Mouse (Mus musculus): ENCODE measurements at regions not wholly inside any gene's neighbourhood (a gene's known extent, or its start where the extent isn't known, plus 50 kb on each side); places are given as distances from the start of the nearest gene placed in this dataset.

- Histone ChIP-seq H3K27ac (ENCODE audit: insufficient read depth, low read depth, low read length) (no peak overlapping the region), H3K4me3 (ENCODE audit: insufficient read depth, low read depth, low read length) (no peak overlapping the region), H3K4me1 (ENCODE audit: control insufficient read depth, insufficient read depth, low read length) (no peaks in the 10 kb centered on the region)
- no peak for TF ChIP-seq POLR2A (IDR thresholded peaks at IDR 0.05; ENCODE audit: insufficient read depth, low read depth, low read length)
- no peak for TF ChIP-seq CTCF (IDR thresholded peaks at IDR 0.05; ENCODE audit: insufficient read depth, low read depth, low read length)
- 81% methylated on average over 5 of the region's 5 CpGs for WGBS
These were observed 71.9 kb upstream of the Slc2a1 start for GRCm38 (mm10) chr4:119036582-119036981.

DNA sequence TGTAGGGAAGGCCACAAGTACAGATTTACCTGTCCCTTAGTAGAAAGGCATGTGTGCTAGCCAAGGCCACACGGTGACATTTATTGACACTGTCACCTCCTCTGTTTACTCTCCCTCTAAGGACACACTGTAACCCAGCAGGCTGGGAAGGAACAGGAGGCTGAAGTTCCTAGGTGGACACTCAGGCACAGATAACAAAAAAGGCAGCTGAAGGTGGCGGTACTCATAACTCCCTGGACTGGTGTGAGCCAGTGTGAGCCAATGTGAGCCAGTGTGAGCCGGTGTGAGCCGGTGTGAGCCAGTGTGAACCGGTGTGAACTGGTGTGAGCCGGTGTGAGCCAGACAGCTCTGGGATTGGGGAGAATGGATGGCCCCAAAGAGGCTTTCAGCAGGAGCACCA, 68.5 kb upstream of the Slc2a1 start:
- Histone ChIP-seq H3K27ac (ENCODE audit: insufficient read depth, low read depth, low read length) (no peak overlapping the region), H3K4me1 (ENCODE audit: control insufficient read depth, insufficient read depth, low read length) (no peaks in the 10 kb centered on the region), H3K4me3 (ENCODE audit: insufficient read depth, low read depth, low read length) (no peak overlapping the region)
- TF ChIP-seq POLR2A (IDR thresholded peaks at IDR 0.05; ENCODE audit: insufficient read depth, low read depth, low read length), result no peak
- TF ChIP-seq CTCF (IDR thresholded peaks at IDR 0.05; ENCODE audit: insufficient read depth, low read depth, low read length), result no peak
- 92% methylated on average over 6 of the region's 6 CpGs for WGBS

- Histone ChIP-seq H3K4me1 (ENCODE audit: control insufficient read depth, insufficient read depth, low read length) (no peaks in the 10 kb centered on the region), H3K27ac (ENCODE audit: insufficient read depth, low read depth, low read length) (no peak overlapping the region), H3K4me3 (ENCODE audit: insufficient read depth, low read depth, low read length) (no peak overlapping the region)
- 57% methylated on average over 6 of the region's 6 CpGs for WGBS
- TF ChIP-seq POLR2A (IDR thresholded peaks at IDR 0.05; ENCODE audit: insufficient read depth, low read depth, low read length) (no peak), CTCF (IDR thresholded peaks at IDR 0.05; ENCODE audit: insufficient read depth, low read depth, low read length) (no peak)
These were observed 66.9 kb upstream of the Slc2a1 start for GRCm38 (mm10) chr4:119041616-119042015.

DNA sequence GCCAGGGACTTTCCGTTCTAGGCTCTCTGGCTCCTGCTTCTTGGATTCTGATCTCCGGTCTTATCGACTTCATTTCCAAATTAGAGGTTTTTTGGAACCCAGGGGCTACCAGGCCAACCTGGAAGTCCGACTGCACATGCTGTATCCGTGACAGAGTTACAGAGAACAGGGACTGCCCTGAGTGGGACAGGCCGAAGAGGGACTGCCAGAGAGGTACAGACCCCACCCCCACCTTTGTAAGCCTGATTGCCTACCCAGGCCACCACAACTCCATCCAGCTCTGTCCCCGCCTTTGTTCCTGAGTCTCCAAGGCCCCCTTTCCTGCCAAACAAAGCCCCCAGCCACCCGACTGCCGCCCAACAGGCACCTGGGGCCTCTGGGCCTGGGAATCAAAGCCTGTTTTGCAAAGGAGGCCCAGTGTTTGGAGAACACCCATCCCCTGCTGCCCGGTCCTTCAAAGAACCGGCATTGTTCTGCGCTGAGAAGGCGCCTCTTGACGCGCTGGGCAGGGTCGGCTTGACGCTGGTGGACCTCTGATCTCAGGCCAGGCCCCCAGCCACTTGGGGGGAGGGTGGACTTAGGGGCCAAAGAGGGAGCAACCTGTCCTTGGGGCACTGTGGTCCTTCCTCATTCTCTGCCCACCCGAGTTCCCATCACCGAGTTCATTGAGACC, 64.4 kb upstream of the Slc2a1 start:
- no peak for TF ChIP-seq POLR2A (IDR thresholded peaks at IDR 0.05; ENCODE audit: insufficient read depth, low read depth, low read length)
- TF ChIP-seq CTCF (IDR thresholded peaks at IDR 0.05; ENCODE audit: insufficient read depth, low read depth, low read length), result no peak
- no peaks in the 10 kb centered on the region for H3K4me1 ChIP-seq (ENCODE audit: control insufficient read depth, insufficient read depth, low read length)
- 55% methylated on average over 19 of the region's 19 CpGs for WGBS
- no peak overlapping the region for H3K27ac ChIP-seq (ENCODE audit: insufficient read depth, low read depth, low read length)
- H3K4me3 ChIP-seq (ENCODE audit: insufficient read depth, low read depth, low read length), result no peak overlapping the region

- Histone ChIP-seq H3K4me3 (ENCODE audit: insufficient read depth, low read depth, low read length) (no peak overlapping the region), H3K4me1 (ENCODE audit: control insufficient read depth, insufficient read depth, low read length) (no peaks in the 10 kb centered on the region), H3K27ac (ENCODE audit: insufficient read depth, low read depth, low read length) (peak overlapping the region; percentile 50; the same call in 1 of the 2 replicates)
- 61% methylated on average over 13 of the region's 13 CpGs for WGBS
- TF ChIP-seq POLR2A (IDR thresholded peaks at IDR 0.05; ENCODE audit: insufficient read depth, low read depth, low read length) (no peak), CTCF (IDR thresholded peaks at IDR 0.05; ENCODE audit: insufficient read depth, low read depth, low read length) (no peak)
These were observed 63.7 kb upstream of the Slc2a1 start for GRCm38 (mm10) chr4:119044836-119045235.

DNA sequence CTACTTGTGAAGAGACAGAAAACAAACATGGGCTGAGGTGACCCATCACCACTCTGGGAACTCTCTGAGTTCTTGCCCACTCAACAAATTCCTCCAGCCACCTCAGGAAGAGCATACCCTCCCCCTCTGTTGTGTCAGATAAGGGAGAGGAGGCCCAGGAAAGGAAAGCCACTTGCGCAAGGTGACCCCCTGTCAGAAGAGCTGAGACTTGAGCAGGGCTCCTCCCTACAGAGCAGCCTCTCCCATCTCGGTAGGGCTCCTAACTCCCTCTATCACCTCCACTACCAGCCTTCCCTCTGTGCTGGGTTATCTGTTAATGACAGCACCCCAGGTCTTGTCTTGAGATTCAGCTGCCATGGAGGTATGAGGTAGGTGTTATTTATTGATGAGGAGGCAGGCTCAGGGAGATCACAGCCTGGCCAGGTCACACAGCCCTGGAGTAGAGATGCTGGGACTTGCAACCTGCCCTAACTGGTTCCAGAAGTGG, 57.6 kb upstream of the Slc2a1 start:
- WGBS, result 78% methylated on average over 2 of the region's 2 CpGs
- H3K4me1 ChIP-seq (ENCODE audit: control insufficient read depth, insufficient read depth, low read length), result no peaks in the 10 kb centered on the region
- H3K27ac ChIP-seq (ENCODE audit: insufficient read depth, low read depth, low read length), result no peak overlapping the region
- H3K4me3 ChIP-seq (ENCODE audit: insufficient read depth, low read depth, low read length), result no peak overlapping the region
- TF ChIP-seq POLR2A (IDR thresholded peaks at IDR 0.05; ENCODE audit: insufficient read depth, low read depth, low read length) (no peak), CTCF (IDR thresholded peaks at IDR 0.05; ENCODE audit: insufficient read depth, low read depth, low read length) (no peak)

DNA sequence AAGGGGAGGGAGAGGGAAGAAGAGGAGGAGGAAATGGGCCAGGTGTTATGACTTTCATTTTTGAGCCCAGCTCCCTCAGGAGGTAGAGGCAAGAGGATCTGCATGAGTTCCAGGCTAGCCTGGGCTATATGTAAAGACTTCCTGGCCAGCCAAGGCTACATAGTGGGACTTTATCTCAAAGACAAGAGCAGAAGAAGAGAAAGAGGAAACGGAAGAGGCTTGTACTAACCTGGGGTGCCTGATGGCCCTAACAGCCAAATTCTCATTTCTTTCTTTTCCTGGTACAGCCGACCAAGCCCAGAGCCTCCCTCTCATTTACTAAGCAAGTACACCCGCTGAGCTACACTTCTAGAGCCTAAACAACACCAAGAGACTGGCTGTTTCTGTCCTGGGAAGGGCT, 56.0 kb upstream of the Slc2a1 start:
- Histone ChIP-seq H3K4me3 (ENCODE audit: insufficient read depth, low read depth, low read length) (no peak overlapping the region), H3K27ac (ENCODE audit: insufficient read depth, low read depth, low read length) (no peak overlapping the region), H3K4me1 (ENCODE audit: control insufficient read depth, insufficient read depth, low read length) (no peaks in the 10 kb centered on the region)
- 85% methylated on average over 3 of the region's 3 CpGs for WGBS
- TF ChIP-seq POLR2A (IDR thresholded peaks at IDR 0.05; ENCODE audit: insufficient read depth, low read depth, low read length) (no peak), CTCF (IDR thresholded peaks at IDR 0.05; ENCODE audit: insufficient read depth, low read depth, low read length) (no peak)

DNA sequence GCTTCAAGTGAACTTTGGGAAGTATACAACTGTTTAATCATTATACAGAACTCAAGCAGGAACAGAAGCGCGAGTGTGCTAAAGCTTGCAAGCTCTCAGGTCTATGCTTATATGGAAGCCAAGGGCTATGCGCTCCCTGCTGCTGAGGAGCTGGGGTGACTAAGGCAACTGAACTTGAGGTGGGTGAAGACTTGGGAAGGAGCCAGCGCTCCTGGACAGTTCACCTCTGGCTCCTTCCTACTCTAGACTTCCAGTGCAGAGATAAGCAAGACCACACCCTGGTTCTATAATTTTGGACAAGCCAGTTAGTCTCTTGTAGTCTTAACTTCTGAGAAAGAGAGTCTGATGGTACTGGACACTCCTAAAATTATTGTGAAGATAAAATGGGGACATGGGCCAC, 55.3 kb upstream of the Slc2a1 start:
- WGBS, result 98% methylated on average over 4 of the region's 4 CpGs
- Histone ChIP-seq H3K27ac (ENCODE audit: insufficient read depth, low read depth, low read length) (no peak overlapping the region), H3K4me3 (ENCODE audit: insufficient read depth, low read depth, low read length) (no peak overlapping the region), H3K4me1 (ENCODE audit: control insufficient read depth, insufficient read depth, low read length) (no peaks in the 10 kb centered on the region)
- no peak for TF ChIP-seq POLR2A (IDR thresholded peaks at IDR 0.05; ENCODE audit: insufficient read depth, low read depth, low read length)
- no peak for TF ChIP-seq CTCF (IDR thresholded peaks at IDR 0.05; ENCODE audit: insufficient read depth, low read depth, low read length)

DNA sequence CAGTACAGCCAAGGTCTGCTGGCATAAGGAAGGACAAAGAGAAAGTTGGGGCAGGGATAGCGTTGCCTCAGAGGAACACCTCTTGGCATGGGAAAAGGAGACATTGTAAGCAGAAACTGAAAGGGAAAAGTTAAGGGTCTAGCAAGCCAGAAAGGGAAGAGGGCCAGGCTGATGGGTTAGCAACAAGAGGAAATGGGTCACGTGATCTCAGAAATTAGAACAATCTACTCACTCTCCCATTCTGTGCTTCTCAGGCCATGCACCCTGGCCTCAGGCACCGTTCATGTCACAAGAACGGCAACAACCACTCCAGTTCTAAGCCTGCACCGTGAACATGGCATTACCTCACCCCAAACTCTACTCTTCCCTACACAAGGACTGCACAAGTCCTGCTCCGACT, 54.8 kb upstream of the Slc2a1 start:
- H3K27ac ChIP-seq (ENCODE audit: insufficient read depth, low read depth, low read length), result no peak overlapping the region
- H3K4me3 ChIP-seq (ENCODE audit: insufficient read depth, low read depth, low read length), result no peak overlapping the region
- TF ChIP-seq POLR2A (IDR thresholded peaks at IDR 0.05; ENCODE audit: insufficient read depth, low read depth, low read length) (no peak), CTCF (IDR thresholded peaks at IDR 0.05; ENCODE audit: insufficient read depth, low read depth, low read length) (no peak)
- 80% methylated on average over 6 of the region's 6 CpGs for WGBS
- no peaks in the 10 kb centered on the region for H3K4me1 ChIP-seq (ENCODE audit: control insufficient read depth, insufficient read depth, low read length)

Measured in olfactory bulb, adult 2 months (tissue).